Mouse (Mus musculus) gastrocnemius, postnatal 14 days (tissue): ENCODE data around the gene Iqgap2. TPM values are rescaled to one million over a fixed set of nuclear protein-coding genes. Genes with fewer than 3 reads are reported as not detected.

Experiments used
- DNase-seq: peaks from one replicate; pipeline ENCODE4 v3.0.0; 2021; ENCODE audit warnings: mixed read lengths
- intact Hi-C: fragments of 180-260 bp; cut with DNase I; formaldehyde crosslinking; loops from one replicate; pipeline ENCODE4 v1.15.1; 2025; ENCODE audit warnings: low total_unique reads
- total RNA-seq, 2 experiments: library from RNA; stranded (reverse); gene quantifications; 2 replicates each; pipeline ENCODE4 v1.2.3; 2021

Iqgap2 gene
- total RNA-seq, 2 experiments from 2014 or later = 2.4 to 2.7 TPM

DNA sequence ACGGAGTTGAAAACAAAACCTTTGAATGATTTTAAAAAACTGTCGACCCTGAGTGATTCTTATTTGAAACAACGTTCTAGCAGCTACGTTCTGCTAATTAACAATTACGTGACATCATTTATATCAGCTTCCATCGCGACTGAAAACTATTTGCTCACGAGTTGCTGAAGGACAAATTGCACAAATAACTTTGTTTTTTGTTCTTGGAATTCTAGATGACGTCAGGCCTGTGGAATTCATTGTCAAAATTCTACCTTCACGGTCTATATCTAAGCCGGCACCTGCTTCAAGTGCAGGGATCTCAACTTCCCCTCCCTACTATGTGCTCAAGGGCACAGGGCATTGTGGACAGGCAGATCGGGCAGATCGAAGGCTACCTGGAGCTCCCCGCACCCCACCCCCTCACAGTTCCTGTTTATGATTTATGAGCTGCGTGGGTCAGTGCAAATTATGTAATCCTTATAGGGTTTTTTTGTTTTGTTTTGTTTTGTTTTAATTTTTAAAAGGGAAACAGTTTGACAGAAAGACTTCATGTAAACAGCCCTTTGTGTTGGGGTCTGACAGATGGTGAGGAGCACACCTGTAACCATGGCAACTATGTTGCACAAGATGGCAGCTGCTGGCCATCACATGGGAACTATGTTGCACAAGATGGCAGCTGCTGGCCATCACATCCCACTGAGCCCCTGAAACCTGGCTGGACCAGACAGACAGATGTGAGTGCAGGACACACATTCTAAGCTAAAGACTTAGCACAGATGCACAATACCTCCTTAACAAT, 252.2 kb downstream of the Iqgap2 start:
- DNase-seq = no peak
- intact Hi-C loops = no loop called here

DNA sequence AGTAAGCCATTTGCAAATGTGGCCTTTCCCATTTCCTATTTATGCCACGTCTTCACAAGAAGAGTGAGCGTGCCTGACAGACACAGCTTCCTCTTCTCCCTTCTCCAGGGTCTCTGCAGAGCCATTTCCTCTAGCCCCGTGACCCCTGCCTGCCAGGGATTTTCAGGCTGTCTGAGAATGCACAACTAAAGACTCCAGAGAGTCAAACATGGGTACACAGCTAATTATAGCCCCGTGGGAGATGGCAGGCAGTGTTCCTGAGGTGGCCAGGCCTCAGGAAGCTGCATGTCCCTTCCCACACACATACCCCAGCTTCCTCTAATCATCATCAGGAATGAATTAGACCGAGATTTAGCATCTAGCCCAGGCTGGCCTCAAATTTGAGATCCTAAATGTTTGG, 252.8 kb downstream of the Iqgap2 start:
- no peak for DNase-seq
- intact Hi-C loops = no loop called here

DNA sequence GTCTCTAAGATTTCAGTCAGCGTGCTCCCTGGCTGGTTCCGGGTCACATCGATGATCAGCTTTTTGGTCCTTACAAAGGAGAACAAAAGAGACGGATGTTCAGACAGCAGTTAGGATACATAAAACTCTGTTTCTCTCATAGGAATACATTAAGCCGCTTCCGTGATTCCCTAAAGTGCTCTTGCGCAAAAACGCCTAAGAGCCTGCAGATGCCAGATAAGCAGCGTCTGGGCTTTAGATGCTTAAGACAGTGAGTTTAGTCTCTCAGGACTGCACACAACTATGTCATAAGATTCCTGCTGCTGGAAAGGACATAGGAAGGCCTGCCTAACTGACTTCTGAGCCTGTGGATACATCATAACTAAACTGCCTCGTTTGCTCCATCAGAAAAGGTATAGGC, 254.0 kb downstream of the Iqgap2 start:
- intact Hi-C loops = no loop called here
- DNase-seq = no peak

DNA sequence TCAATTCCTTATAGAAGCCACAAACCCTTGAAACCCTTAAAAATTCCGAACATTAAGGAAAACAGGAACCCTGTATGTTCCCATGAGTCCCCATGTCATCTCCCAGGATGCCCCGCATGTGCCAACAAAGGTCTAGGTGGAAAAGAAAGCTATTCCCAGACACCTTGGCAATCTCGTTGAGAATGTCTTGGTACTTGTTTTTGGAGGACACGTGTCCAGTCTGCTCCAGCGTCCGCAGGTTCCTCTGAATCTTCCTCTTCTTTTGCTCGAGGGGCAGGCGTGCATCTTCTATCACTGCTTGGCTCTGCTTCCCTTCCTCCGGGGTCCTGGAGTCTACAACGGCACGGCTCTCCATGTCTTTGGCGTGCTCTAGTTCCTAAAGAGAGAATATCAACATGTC, 256.4 kb downstream of the Iqgap2 start:
- intact Hi-C loops = no loop called here
- DNase-seq = no peak

DNA sequence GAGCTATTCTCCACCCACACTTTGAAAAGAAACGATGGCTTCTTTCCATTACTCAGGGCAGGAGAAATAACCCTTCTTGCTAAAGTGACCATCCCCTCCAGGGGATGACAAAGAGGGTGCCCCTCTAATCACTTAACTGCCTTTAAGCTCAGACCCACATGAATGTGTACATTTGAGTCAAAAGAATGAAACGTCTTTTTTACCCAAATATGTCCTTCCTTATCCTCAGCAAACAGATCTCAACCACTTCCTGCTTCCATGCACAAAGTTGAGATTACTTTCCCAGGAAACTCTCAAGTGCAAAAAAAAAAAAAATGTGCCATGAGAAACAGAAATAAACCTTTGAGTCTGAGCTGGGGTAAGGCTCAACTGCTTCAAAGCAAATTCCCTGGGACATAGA, 257.3 kb downstream of the Iqgap2 start:
- intact Hi-C loops = no loop called here
- DNase-seq = no peak

DNA sequence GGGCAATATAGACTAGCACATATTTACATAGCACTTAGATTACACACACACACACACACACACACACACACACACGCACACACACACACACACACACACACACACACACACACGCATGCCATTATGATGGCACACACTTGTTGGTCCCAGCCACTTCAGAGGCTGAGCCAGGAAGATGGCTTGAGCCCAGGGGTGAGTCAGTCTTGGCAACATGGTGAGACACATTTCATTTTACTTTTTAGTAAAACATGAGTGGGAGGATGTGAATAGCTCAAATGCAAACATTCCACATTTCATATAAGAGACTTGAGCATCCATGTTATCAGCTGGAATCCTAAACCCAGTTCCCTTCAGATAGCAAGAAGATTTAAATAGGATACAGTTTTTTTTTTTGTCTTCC, 258.3 kb downstream of the Iqgap2 start:
- DNase-seq = peak; percentile 46
- intact Hi-C loops = no loop called here

DNA sequence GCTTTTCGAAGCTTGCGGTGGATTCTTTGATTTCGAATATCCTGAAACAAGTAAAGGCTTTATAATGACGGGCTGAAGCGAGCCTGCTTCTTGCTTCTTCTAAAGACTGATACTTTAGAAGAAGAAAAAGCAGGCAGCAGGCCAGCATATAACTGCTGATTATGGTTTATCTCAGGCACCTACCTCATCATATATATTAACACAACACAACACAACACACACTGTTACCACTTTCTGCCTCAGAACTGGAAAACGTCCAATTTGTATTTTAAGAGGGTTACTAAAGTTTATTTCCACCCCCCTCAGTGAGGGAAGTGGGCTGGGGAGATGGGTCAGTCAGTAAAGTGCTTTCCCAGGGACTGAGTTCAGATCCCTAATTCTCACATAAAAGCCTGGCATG, 259.6 kb downstream of the Iqgap2 start:
- intact Hi-C loops = no loop called here
- no peak for DNase-seq

DNA sequence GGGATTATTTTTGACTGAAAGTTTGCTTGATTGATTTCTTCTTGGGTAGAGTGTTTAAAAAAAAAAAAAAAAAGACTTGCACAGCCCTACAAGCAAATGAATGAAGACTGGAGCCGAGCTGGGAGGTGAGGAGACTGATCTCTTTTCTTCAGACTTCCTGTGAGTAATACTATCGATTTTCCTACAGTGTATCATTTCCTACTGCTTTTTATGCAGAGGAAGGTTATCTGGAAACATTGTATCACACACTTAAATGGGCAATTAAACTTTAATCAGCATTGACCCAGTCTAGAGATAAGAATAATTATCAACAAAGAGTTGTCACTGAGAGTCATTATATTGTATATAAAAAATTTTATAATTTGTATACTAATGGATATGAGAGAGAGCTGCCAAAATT, 261.0 kb downstream of the Iqgap2 start:
- DNase-seq = no peak
- intact Hi-C loops = no loop called here

DNA sequence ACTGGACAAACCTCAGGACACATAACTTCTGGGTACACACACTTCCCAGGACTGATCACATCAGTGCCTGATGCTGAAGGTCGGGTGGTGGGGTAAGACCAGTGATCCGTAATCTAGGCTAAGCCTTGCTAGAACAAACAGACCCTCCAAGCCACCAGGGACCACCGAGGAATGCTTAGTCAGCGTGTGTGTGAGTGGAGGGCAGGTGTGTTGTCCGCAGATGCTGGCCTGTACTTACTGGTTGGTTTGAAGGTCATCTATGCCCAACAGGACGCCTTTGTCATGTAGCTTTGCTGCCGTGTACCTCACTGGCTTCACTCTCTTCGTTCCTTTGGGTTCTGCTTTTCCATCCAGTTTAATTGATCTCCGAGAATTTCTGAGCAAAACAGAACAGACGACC, 262.0 kb downstream of the Iqgap2 start:
- intact Hi-C loops = no loop called here
- DNase-seq = no peak

DNA sequence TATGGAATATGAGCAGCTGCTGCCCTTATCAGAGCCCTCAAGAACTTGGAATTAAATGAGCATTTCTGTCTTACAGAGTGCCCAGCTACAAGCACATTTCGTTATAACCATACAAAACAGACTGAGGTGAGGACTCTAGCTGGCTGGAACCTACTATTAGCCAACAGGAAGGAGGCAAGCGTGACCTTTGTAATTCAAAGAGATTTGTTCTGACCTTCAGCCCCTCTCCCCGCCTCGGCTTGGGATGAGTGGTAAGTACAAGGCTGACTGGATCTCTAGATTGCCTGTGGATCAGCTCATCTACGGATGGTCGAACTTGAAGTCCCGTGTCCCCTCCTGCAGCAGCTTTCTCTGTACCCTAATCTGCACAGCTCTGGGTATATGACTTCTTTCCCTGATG, 265.0 kb downstream of the Iqgap2 start:
- no peak for DNase-seq
- intact Hi-C loops = no loop called here

DNA sequence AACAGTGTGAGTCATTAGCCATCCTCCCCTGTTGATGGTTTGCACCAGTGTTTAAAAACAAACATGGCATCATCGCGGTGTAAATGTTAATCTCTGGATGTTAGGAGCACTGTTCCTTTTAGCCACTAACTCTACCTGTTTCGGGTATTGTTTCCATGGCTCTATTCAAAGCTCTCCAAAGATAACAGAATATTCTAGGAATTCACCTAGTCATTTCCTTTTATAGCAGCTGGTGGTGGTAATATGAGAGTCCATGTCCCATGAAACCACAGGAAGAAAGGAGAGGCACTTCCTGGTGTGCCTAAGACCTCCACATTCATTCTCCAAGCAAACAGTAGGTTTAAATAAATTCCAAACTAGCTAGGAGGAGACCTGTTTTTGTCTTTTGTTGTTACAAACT, 268.7 kb downstream of the Iqgap2 start:
- DNase-seq = no peak
- intact Hi-C loops = no loop called here

DNA sequence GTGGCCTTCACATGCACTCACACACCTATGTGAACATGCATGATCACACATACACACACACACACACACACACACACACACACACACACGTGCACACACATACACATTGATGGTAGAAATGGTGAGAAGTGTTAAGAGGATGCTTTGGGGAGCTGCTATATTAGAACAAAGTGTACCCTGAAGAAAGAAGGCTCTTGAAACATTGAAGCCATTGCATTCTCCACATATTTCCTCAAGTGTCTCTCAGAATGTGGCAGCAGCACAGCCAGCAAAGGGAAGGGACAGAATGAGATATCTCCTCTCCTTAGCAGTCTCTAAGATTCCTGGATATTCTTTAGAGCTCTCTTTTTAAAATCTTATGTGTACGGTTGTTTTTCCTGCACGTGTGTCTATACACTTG, 270.2 kb downstream of the Iqgap2 start:
- intact Hi-C loops = no loop called here
- no peak for DNase-seq

DNA sequence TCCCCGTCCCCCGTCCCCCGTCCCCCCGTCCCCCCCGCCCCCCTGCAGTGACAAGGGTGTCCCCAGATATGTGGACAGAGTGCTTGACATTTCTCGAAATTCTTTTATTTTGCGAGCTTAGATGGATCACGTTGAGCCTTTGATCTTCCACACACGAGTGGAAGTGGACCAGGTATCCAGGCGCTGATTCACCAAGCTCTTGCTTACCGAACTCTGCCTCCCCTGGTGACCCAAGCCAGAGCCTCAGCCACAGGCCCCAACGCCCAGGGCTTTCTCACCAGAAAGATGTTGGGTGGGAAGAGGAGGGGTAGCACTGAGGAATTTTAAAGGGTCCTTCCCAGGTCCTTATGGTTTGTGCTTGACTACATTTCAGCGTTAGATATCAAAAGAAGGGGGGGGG, 272.9 kb downstream of the Iqgap2 start:
- DNase-seq = no peak
- intact Hi-C loops = no loop called here

DNA sequence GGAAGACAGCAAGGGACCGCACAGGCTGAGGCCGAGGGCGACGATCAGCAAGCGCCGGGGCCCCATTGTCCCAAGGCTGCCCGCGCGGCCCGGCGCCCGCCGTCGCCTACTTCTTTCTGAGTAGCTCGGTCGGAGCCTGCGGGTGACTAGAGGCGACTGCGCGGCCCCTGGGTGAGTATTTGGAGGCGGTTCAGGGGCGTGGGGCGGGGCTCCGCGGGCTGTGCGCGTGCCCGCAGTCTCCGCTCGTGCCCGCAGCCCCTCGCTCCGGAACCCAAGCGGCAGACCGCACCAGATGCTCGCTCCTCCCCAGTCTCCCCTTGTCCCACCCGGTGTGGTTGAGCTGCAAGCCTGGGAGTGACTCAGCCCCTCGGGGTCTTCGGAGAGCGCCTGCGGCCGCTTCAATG, 273.4 kb downstream of the Iqgap2 start, which contains the start of gene F2r:
TSS of gene F2r (minus strand) at position 179 of the 404 bp plus-strand sequence.
- peak; percentile 84 for DNase-seq
- intact Hi-C loops = no loop called here

DNA sequence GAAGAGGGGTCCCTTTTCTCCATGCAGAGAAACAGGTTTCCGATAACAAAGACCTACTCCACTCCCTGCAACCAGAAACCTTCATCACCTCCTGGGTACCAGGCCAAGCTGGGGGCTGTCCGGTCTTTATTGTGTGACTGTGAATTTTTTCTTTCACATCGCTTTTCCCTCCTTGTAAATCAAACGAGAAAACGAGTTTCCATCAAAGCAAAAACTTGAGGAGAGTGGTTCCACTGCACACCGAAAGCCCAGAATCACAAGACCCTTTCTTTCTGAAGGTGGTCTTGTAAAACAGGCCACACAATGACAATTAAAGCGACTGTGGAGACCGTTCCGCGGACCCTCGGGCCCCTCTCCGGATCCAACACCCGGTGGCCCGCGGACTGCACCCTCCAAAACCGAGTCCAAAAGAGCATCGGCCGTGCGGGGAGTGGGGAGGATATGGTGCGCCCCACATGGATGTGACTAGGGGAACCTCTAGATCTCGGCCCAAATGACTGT, 274.0 kb downstream of the Iqgap2 start:
- no peak for DNase-seq
- intact Hi-C loops = no loop called here

DNA sequence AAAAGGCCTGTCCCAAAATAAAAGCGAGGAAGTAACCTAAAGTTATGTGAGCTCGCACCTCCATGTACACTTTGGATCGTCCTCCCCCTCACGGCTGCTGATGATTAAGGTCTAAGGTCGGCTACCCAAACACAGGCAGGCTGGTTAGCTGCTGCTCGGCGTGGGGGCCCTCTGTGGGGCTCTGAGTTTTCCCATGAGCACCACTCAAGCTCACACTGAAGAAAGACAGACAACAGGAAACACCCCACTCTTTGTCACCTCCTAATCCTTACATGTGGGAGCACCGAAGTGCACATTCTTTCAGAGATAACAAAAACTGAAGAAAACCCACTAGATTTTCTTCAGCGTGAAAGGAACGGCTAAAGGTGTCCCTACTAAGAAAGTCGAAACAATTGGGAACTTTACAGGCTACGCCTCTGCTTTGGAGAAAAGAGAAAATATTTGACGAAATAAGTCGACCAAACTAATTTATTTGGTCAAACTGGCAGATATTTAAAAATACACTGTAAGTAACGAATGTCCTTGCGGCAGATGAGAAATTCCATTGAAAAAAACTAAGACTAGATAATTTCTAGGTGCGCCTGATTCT, 274.5 kb downstream of the Iqgap2 start:
- intact Hi-C loops = no loop called here
- DNase-seq = no peak

DNA sequence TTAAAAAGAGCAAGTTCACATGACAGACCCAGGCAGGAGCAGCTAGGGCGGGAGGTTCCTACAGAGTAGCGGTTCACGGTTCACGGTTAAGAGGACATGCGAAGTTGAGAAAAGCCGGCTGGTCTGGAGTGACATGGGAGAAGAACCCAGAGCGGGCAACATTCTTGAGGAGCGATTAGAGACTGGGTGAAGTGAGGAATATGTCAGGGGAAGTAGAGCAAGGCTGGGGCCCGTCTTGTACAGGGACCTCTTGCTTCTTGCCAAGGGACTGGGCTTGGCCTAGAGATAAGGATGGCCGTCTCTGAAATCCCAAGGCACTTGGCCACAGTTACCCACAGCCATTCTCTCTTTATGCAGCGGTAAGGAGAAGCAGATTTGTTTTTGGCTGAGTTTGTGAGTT, 275.2 kb downstream of the Iqgap2 start:
- intact Hi-C loops = no loop called here
- no peak for DNase-seq

DNA sequence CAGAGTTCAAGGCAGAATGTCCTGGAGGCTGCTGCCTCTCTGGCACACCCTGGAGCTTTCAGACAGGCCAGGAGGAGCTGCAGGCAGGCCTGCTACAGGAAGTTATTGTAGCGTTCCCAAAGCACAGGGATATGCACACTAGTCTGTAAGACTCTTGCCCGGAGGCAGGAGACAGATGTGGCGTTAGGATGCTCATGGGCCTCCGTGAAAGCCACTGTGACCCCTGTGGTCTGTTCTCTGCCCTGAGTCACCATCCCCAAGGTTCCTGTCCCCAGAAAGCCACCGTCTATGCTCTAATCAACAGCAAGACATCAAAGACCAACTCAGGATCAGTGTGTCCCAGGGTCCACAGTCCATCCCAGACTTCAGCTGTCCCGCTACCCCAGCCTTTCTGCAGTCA, 277.0 kb downstream of the Iqgap2 start:
- intact Hi-C loops = no loop called here
- no peak for DNase-seq

DNA sequence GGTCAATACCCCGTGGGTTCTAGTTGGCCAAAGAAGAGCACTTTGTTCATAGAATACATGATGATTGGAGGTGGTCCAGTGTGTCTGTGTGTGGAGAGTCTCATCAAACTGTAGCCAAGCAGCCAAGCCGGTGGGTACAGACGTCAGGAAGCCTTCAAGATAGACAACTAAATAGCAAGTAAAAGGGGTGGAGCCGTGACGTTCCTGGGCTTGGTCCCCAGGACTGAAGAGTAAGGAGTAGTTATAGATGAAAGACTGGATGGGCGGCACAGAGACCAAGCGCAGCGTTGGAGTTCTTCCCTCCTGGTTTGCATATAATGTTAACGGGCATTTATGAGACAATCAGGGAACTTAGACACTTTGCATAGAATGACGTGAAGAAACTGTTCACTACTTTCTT, 279.5 kb downstream of the Iqgap2 start:
- DNase-seq = no peak
- intact Hi-C loops = no loop called here

DNA sequence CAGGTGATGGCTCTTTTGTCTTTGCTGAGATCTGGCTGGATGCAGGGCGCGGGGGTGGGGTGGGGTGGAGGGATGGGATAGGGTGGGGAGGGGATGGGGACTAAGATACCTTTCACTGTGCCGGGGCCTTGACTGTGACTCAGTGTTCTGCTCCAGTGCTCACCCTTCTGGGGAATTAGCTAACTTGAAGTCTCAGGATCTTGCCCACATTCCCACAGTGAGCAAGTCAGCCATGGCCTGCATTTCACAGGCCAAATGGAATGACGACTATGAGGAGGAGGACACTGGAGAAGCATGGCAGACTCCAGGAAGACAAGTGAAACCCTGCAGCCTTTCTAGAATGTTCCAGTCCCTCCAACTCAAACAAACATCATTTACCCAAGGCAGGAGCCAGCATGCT, 280.0 kb downstream of the Iqgap2 start:
- DNase-seq = no peak
- intact Hi-C loops = no loop called here

DNA sequence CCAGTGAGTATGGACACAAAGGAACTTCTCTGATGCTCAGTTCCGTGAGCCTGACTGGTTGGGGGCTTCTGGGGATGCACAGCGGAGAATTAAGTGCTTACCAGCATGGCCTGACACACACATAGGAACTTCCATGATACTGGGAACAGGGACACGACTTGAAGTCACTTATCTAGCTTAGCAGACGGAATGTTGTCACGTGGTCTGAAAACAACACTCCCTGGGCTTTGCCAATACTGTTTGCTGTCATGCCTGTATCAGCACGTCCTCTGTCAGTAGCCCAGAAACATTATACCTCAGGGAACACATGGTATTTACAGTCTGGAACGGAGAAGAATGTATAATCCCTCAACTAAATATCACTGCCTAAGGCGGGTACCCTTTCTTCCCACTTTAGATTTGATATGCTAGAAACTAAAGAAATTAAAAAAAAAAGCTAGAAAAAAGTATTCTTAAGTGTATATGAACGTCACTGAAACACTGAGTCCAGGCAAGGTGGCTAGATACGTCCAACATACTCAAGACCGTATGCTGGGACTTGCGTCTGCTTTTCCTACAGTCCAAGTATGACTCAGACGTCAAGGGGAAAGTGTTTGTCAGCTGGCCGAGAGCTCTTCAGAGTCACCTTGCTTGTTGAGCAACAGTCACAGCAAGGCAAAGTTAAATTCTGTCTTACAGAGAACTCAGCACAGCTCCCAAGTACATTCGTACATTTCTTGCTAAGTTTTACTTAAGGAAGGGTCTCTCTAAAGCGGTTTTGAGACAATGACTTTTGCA, 280.7 kb downstream of the Iqgap2 start:
- intact Hi-C loops = no loop called here
- no peak for DNase-seq
